Mouse (Mus musculus): ENCODE measurements around the gene Smad3. TPM values are rescaled to one million over a fixed set of nuclear protein-coding genes. Genes with fewer than 3 reads are reported as not detected.

Smad3 gene
- polyA plus RNA-seq, 1 experiment from 2014 or later: 34.8 TPM

DNA sequence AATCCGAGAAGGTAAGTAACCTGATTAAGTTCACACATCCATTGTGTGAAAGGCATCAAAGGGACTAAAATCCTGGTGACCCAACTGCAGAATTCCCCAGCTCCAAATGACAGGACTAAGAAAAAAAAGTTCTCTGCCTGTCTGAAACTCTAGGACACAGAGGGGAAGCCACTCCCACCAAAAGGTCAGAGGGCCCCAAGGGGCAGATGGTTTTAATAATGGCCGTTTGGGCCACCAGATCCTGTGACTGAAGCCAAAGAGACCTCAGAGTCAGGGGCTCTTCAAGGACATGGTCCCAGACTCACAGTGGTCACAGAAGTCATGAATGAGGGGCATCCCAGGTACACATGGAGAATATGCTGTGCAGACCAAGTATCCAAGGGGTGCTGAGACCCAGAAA lies 29.3 kb upstream of the Smad3 start:
- H3K4me1 ChIP-seq: peaks cover 71% of the 10 kb centered on the region

GRCm38 (mm10) chr9:63786026-63786670 lies 28.4 kb upstream of the Smad3 start:
- H3K4me2 ChIP-seq (replicated peaks): no peak overlapping the region
- no peak for ATAC-seq (ENCODE audit: low FRiP score, low read depth)
- no peaks in the 10 kb centered on the region for H3K27me3 ChIP-seq
- WGBS: 8% methylated on average over 5 of the region's 5 CpGs
- peaks cover 72% of the 10 kb centered on the region for H3K4me1 ChIP-seq
- H3K9me3 ChIP-seq: no peaks in the 10 kb centered on the region
- H3K4me3 ChIP-seq: no peak overlapping the region
- no peak overlapping the region for H3K9ac ChIP-seq
- H3K36me3 ChIP-seq: no peaks in the 10 kb centered on the region
- H3K27ac ChIP-seq: no peak overlapping the region

More for the DNA sequence above, 29.3 kb upstream of the Smad3 start:
- Histone ChIP-seq H3K9me3 (no peaks in the 10 kb centered on the region), H3K36me3 (no peaks in the 10 kb centered on the region), H3K4me2 (replicated peaks) (no peak overlapping the region), H3K9ac (no peak overlapping the region), H3K27me3 (no peaks in the 10 kb centered on the region), H3K27ac (no peak overlapping the region), H3K4me3 (no peak overlapping the region)
- no peak for ATAC-seq (ENCODE audit: low FRiP score, low read depth)
- WGBS: 8% methylated on average over 2 of the region's 2 CpGs

DNA sequence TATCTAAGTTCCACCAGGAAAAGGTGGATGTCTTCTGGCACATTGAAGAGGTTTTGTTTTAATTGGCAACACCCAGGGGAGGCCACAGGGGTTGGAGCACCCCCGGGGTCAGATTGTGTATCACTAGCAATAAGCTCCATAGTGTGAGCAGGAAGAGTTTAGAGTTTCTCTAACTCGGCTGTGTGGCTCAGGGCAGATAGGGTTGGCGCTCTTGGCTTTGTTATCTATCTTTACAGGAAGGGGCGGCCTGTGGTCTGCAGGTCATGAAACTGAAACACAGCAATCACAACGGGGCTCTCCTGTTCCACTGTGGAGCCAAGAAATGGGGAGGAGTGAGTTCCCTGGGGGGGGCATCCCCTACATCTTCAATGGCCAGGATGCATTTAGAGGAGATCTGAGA lies 27.7 kb upstream of the Smad3 start:
- ATAC-seq (ENCODE audit: low FRiP score, low read depth): no peak
- WGBS: 65% methylated on average over 5 of the region's 5 CpGs
- peaks cover 76% of the 10 kb centered on the region for H3K4me1 ChIP-seq

GRCm38 (mm10) chr9:63784597-63784996 lies 26.8 kb upstream of the Smad3 start:
- Histone ChIP-seq H3K4me3 (no peak overlapping the region), H3K36me3 (no peaks in the 10 kb centered on the region), H3K9me3 (no peaks in the 10 kb centered on the region), H3K4me2 (replicated peaks) (no peak overlapping the region), H3K27ac (no peak overlapping the region), H3K27me3 (no peaks in the 10 kb centered on the region), H3K4me1 (peaks cover 81% of the 10 kb centered on the region), H3K9ac (no peak overlapping the region)
- no peak for ATAC-seq (ENCODE audit: low FRiP score, low read depth)
- WGBS: 60% methylated on average over 3 of the region's 3 CpGs

More for the DNA sequence above, 27.7 kb upstream of the Smad3 start:
- no peaks in the 10 kb centered on the region for H3K27me3 ChIP-seq
- no peak overlapping the region for H3K27ac ChIP-seq
- no peak overlapping the region for H3K9ac ChIP-seq
- no peak overlapping the region for H3K4me2 ChIP-seq (replicated peaks)
- H3K4me3 ChIP-seq: no peak overlapping the region
- no peaks in the 10 kb centered on the region for H3K9me3 ChIP-seq
- H3K36me3 ChIP-seq: no peaks in the 10 kb centered on the region

- Histone ChIP-seq H3K27ac (no peak overlapping the region), H3K36me3 (no peaks in the 10 kb centered on the region), H3K4me1 (peaks cover 65% of the 10 kb centered on the region), H3K4me2 (replicated peaks) (no peak overlapping the region), H3K4me3 (no peak overlapping the region), H3K9me3 (no peaks in the 10 kb centered on the region), H3K9ac (no peak overlapping the region), H3K27me3 (no peaks in the 10 kb centered on the region)
- WGBS: 37% methylated on average over 4 of the region's 4 CpGs
- 0 out of 2 replicates have a peak, but pooled peaks have one; percentile 42 for ATAC-seq (ENCODE audit: low FRiP score, low read depth)
Measured at GRCm38 (mm10) chr9:63782744-63783143, 24.9 kb upstream of the Smad3 start.

- Histone ChIP-seq H3K9ac (no peak overlapping the region), H3K4me1 (peaks cover 58% of the 10 kb centered on the region), H3K36me3 (no peaks in the 10 kb centered on the region), H3K4me3 (no peak overlapping the region), H3K27ac (no peak overlapping the region), H3K4me2 (replicated peaks) (no peak overlapping the region), H3K27me3 (no peaks in the 10 kb centered on the region), H3K9me3 (no peaks in the 10 kb centered on the region)
- 68% methylated on average over 7 of the region's 7 CpGs for WGBS
- ATAC-seq (ENCODE audit: low FRiP score, low read depth): no peak
Measured at GRCm38 (mm10) chr9:63781714-63782464, 24.1 kb upstream of the Smad3 start.

DNA sequence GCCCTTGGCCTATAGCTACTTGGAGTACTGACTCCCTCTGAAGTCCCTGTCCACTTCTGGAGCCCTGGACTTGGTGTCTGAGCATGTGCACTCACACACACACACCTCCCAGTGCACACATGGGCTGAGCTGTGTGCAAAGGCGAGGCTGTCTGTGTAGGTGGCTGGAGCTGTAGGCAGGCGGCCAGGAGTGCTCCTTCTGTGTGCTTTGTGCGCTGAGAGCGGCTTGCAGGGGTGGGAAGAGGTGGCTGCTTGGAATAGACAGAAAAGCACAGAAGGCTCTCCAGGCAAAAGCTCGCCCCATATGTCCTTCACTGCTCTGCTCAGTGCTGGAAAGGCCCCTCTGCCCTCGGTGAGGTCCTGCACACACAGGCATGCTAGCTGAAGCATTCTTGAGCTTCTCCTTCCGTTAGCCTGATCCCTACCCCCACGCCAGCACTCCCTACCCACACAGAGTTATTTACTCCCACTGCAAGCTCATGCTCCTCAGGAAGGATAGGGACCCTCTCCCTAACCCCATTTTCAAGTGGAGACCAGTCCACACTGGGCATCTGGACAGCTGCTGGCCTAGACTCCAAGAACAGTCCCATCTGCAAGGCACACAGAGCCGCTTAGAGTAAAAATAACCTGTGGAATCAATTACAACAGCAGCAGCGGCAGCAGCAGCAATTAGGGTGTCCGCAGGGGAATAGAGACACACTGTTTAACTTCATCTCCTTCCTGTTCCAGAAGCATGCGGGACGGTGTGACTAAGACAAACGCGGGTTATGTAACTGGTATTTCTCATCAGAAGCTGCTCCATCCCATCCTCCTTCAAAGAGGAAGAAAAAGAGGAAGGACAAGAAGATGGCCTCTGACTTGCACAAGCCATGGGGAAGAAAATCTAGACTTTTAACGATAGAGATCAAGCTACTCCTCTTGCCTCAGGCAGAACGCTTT lies 22.4 kb upstream of the Smad3 start:
- Histone ChIP-seq H3K4me3 (no peak overlapping the region), H3K9ac (peak overlapping the region; percentile 54; the same call in 1 of the 2 replicates), H3K9me3 (no peaks in the 10 kb centered on the region), H3K4me2 (replicated peaks) (peak overlapping the region; percentile 44), H3K36me3 (no peaks in the 10 kb centered on the region), H3K27ac (peak overlapping the region; percentile 82), H3K4me1 (peaks cover 43% of the 10 kb centered on the region), H3K27me3 (no peaks in the 10 kb centered on the region)
- 12% methylated on average over 17 of the region's 17 CpGs for WGBS
- ATAC-seq (ENCODE audit: low FRiP score, low read depth): peak; percentile 78; the same call in 1 of the 2 replicates

GRCm38 (mm10) chr9:63776735-63777134 lies 18.9 kb upstream of the Smad3 start:
- H3K36me3 ChIP-seq: no peaks in the 10 kb centered on the region
- WGBS: 54% methylated on average over 3 of the region's 3 CpGs
- H3K9ac ChIP-seq: no peak overlapping the region
- no peak overlapping the region for H3K4me3 ChIP-seq
- H3K4me2 ChIP-seq (replicated peaks): no peak overlapping the region
- ATAC-seq (ENCODE audit: low FRiP score, low read depth): no peak
- no peak overlapping the region for H3K27ac ChIP-seq
- no peaks in the 10 kb centered on the region for H3K9me3 ChIP-seq
- H3K4me1 ChIP-seq: peaks cover 37% of the 10 kb centered on the region
- H3K27me3 ChIP-seq: no peaks in the 10 kb centered on the region

DNA sequence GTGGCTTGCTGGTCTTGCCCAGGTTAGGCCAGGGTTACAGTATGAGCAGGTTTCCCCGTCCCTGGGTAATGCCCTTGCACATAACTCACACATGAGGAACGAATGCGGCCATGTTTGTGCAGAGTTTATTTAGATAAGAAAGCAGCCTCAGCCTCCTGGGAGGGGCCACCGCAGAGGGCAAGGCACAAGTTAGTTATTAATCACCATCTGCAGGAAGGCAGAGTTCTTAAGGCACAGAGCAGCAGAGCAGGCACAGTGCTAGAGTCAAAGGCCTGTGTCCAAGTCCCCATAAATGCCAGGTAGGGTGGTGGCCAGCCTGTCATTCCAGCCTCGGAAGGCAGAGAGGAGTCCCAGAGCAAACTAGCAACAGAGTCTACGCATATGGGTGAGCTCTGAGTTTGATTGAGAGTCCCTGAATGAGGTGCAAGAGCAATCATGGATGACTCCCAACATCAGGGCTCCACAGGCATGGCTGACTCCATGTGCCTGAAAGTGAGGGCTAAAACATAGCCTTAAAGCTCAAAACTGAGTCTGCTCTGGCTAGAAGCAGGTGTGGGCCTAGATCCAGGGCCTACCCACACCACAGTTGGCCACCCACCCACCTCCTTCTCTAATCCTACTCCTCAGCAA lies 17.2 kb upstream of the Smad3 start:
- H3K27me3 ChIP-seq: no peaks in the 10 kb centered on the region
- no peak for ATAC-seq (ENCODE audit: low FRiP score, low read depth)
- WGBS: 75% methylated on average over 6 of the region's 6 CpGs
- H3K4me2 ChIP-seq (replicated peaks): no peak overlapping the region
- no peak overlapping the region for H3K4me3 ChIP-seq
- H3K36me3 ChIP-seq: no peaks in the 10 kb centered on the region
- no peak overlapping the region for H3K9ac ChIP-seq
- no peak overlapping the region for H3K27ac ChIP-seq
- H3K4me1 ChIP-seq: peaks cover 28% of the 10 kb centered on the region
- no peaks in the 10 kb centered on the region for H3K9me3 ChIP-seq

- no peaks in the 10 kb centered on the region for H3K36me3 ChIP-seq
- peak overlapping the region; percentile 27; the same call in 1 of the 2 replicates for H3K9ac ChIP-seq
- H3K9me3 ChIP-seq: no peaks in the 10 kb centered on the region; the same call in 1 of the 2 replicates
- H3K27me3 ChIP-seq: no peaks in the 10 kb centered on the region
- no peak overlapping the region for H3K4me2 ChIP-seq (replicated peaks)
- peaks cover 22% of the 10 kb centered on the region for H3K4me1 ChIP-seq
- WGBS: 32% methylated on average over 10 of the region's 10 CpGs
- no peak for ATAC-seq (ENCODE audit: low FRiP score, low read depth)
- H3K4me3 ChIP-seq: no peak overlapping the region
- H3K27ac ChIP-seq: no peak overlapping the region
Measured at GRCm38 (mm10) chr9:63772452-63772851, 14.7 kb upstream of the Smad3 start.

GRCm38 (mm10) chr9:63771676-63772075 lies 13.9 kb upstream of the Smad3 start:
- no peaks in the 10 kb centered on the region; the same call in 1 of the 2 replicates for H3K9me3 ChIP-seq
- no peak overlapping the region for H3K4me2 ChIP-seq (replicated peaks)
- H3K9ac ChIP-seq: 0 out of 2 replicates have a peak overlapping the region, but pooled peaks have one; percentile 27
- peak overlapping the region; percentile 53; the same call in 1 of the 2 replicates for H3K27ac ChIP-seq
- peaks cover 19% of the 10 kb centered on the region for H3K4me1 ChIP-seq
- 33% methylated on average over 5 of the region's 5 CpGs for WGBS
- no peak for ATAC-seq (ENCODE audit: low FRiP score, low read depth)
- no peak overlapping the region for H3K4me3 ChIP-seq
- no peaks in the 10 kb centered on the region for H3K27me3 ChIP-seq
- no peaks in the 10 kb centered on the region for H3K36me3 ChIP-seq
